Mouse (Mus musculus) v-Abl transformed pro-B cells (cell line): ENCODE measurements at regions not wholly inside any gene's neighbourhood (a gene's known extent, or its start where the extent isn't known, plus 50 kb on each side); places are given as distances from the start of the nearest gene placed in this dataset.

Source experiments
- in situ Hi-C, 2 experiments: fragments of 400-800 bp; cut with MboI; formaldehyde crosslinking; loops; one replicate each; pipeline ENCODE4 v1.15.1; 2025; ENCODE audit not compliant: unreplicated experiment in 2 of 2

DNA sequence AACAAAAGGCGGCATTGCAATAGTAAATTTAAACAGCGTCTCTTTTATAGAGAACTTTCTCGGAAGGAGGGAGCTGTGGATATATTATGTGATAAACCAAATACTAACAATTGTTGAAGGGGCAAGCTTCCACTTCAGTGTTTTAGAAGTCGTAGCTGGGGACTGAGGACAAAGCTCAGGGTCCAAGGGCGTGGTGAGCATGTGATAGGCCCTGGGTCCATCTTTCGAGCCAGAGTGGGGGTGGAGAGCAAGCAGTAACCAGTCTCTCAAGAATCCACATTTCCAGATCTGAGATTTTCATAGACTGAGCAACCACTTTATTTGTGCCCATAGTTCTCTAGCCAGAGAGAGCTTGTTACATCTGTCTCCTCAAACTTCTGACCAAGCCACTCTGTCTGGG is 356.1 kb downstream of the Fgf9 start:
- in situ Hi-C loops = no loop called here

DNA sequence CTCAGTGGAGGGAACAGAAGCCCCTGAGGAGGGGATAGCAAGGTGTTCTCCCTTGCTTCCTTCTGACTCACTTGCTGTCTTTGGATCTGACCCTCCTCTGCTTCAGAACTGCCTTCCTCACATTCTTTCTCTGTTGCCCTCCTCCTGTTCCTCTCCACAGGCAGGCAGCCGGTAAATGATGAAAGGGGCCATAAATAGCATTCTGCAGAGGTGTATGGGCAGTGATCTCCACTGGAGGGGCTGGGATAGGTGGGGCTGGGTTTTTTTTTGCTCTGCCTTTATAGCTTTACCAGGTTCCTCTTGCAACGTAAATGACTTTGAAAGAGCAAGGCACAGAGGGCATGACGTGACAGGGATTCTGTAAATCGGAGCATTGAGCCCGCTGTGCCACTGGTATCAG is 351.6 kb downstream of the Fgf9 start:
- in situ Hi-C loops = no loop called here

DNA sequence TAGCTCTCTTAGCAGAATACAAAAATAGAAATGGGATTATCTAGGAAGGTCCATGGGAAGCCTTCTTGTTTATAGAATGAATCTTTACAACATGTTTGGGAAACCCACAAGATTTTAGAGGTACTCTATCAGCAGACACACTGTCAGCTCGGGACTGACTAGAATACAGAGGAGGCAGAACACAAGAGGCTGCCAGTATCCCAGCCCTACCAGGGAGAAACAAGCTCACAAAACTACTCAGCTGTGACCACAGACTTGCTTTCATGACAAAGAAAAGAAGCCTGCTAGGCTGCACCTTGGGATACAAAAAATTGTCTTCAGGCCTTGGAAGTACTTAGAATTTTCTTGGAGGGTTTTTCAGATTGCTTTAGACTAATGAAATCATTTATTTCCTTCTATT is 347.2 kb downstream of the Fgf9 start:
- in situ Hi-C loops = no loop called here

DNA sequence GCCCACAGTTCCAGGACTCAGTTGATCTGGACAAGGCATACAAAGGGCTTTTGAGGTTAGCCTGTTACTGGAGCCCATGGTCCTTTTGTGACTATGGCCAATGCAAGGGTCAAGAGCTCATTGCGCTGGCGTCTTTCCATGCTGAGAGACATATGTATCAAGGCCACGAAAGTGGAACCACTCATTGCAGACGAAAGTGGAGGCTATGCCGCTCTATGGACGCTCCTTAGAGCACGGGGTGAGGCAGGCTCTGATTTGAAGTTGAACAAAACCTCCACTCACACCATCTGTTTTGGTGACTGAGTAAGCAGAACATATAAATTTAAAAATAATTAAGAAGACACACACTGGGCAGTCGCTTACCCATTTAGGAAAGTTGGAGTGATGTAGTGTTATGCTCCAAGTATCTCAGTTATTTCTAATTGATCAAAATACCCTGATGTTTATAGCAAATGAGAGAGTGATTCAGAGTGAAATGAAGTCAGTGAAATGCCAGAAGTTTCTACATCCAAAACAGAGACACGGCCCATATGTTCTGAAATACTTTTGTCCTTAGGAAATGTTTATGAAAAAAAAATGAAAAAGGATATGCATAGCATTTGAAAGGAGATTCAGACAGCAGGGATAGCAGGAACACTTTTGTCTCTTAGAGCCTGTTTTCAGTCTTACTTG is 321.8 kb downstream of the Fgf9 start:
- in situ Hi-C loops = no loop called here

DNA sequence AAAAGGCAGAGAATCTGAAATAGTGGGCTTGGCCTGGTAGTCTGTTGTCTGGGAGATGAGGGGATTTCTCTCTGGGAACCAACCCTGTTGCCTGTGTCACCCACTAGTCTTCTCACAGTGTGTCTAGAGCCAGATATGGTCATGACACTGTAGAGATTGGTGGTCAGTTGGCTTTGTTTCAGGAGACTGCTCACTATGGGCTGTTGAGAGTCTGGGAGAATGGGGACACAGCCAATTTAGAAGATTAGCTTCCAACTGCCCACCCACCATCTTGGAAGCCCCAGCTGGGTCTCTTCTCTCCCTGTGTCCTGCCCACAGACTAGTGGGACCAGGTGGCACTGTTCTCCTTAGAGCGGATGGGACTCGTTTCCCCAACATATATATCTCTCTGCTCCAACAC is 320.4 kb downstream of the Fgf9 start:
- in situ Hi-C loops = no loop called here

DNA sequence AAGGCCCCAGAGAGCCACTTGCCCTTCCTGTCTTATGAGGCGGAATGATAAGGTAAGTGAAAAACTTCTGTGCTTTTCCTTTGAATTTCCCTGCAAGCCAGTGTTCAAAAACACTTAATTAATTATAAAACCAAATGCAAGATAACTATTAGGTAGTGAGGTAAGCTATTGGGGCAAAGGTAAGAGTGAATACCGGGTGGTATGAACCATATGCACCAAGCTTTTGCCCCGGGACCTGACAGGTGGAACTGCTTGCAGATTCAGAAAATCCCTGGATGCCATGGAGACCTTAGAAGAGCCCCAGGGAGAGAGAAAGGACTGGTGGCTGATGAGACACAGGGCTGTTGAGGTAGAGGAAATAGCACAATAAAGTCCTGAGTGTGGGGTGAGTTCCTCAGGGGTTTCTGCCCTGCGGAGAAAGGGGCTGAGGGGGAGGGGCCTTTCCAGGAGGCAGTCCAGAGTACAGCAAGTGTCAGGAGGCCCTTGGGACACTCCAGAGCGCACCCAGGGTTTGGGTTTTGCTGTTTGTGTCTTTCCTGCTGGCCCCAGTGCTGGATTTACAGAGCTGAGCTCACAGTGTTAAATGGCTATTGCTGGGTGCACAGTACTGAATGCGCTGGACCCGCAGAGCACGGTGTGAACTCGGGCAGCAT is 317.1 kb downstream of the Fgf9 start:
- in situ Hi-C loops = no loop called here

DNA sequence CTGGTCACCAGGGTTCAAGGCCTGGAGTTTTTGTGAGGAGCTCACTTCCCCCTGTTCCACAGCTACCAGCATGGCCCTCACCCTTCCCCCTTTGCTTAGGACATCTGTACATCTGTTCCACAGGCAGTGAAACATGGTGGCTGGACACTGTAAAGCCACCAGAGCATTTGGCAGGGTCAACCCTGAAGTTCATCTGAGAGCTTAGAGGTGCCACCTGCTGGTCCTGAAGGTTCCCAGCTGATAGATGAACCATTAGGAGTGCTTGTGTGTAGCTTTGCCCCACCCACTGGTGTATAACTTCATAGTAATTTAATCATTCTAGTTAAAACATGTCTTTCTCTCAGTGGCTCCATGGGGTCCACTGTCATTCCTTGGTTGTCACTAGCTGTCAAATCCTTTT is 304.7 kb downstream of the Fgf9 start:
- in situ Hi-C loops = no loop called here

DNA sequence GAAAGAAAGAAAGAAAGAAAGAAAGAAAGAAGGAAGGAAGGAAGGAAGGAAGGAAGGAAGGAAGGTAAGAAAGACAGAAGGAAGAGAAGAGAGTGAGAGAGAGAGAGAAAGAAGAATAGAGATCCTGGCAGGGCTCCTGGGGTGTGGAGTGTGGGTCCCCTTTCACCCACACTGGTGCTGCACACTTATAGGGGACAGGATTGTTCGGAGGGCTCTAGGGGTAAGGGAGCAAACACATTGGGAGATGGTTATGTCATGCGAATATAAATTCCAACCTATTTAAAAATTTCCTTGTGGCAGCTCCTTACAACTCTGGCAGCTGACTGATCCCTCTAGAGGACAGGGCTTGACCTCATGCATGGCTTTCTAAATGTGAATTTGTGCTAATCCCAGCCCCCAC is 286.5 kb downstream of the Fgf9 start:
- in situ Hi-C loops = no loop called here

DNA sequence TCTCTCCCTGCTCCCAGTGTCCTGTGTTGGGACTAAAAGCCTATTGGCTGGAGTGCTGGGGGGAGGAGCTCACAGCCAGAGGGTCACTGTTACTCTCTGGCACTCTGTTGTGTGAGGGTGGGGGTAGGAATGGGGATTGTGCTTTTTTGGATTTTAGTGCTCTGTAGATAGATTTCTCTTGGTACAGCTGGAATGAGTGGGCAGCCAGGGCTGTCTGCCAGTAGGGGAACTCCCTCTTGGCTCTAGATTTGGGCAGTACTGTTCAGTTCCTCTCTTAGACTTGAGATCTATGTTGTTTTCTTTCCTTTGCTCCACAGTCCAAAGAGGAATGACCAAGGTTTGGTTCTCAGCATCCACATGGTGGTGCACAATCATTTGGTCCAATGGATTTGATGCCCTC is 282.6 kb downstream of the Fgf9 start:
- in situ Hi-C loops = no loop called here

DNA sequence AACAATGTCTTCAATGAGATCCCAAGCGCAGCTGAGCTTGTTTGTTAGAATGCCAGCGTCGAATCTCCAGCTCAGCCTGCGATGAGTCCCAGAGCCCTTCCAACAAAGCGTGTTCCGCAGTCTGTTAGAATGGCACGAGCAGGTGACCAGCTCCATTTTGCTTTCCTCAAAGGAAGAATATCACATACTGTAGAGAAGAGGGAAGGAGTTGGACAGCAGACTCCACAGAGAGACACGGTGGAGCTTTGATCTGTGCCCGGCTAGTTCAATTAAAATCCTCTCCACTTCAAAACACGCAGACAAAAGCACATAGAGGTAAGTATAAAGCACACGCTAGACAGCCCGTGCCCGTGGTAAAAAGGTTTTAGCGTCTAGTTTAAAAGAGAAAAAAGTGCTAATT is 265.8 kb downstream of the Fgf9 start:
- in situ Hi-C loops = no loop called here

DNA sequence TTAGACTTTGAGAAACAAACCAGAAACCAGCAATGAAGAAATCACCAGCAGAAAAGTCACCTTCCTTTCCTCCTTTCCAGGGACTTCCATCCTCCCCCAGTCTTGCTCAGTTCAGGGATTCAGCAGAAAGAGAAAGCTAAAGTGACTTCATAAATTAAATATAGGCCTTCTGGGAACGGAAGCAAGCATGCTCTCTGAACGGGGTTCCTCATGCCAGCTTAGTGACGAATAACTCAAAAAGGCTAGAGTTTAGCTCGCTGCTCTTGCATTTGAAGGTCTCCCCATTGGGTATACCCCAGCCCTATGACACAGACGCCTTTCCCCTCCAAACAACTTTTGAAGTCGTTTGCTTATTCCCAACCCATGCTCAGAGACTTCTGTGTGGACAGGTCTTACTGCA is 252.8 kb downstream of the Fgf9 start:
- in situ Hi-C loops = no loop called here

DNA sequence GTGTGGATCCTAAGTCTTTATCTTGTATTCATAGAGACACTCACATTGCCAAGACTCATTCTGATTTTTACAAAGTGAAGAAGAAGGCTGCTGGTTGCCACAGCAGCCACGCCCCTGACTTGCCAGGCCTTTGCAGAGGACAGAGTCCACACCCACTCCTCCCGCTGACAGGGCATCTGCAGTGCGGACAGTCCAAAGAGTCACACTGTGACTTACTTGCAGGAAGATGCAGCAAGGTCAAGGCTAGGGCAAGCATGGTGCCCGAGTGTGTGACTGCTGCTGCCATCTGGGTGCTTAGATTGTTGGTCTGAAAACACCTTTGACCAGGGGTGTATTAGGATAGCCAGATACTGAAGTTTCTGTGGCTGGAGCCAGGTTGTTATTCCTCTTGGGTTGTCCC is 252.1 kb downstream of the Fgf9 start:
- in situ Hi-C loops = no loop called here

DNA sequence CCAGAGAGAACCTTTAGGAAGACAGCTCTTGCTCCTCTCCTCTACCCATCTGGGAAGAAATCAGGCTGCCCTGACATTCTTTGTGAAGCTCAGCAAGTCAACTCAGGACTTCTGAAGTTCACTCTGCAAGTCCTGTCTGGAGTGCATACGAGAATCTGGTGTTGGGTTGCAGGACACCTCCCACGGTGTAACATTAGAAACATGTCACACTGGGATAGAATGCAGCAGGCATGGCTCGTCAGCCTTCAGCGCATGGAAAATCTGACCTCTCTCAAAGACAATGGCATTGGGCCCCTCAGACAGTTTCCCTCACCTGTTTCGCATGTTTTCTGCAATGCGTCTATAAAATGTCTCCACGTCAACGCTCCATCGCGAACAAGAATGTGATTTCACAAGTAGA is 251.5 kb downstream of the Fgf9 start:
- in situ Hi-C loops = no loop called here

DNA sequence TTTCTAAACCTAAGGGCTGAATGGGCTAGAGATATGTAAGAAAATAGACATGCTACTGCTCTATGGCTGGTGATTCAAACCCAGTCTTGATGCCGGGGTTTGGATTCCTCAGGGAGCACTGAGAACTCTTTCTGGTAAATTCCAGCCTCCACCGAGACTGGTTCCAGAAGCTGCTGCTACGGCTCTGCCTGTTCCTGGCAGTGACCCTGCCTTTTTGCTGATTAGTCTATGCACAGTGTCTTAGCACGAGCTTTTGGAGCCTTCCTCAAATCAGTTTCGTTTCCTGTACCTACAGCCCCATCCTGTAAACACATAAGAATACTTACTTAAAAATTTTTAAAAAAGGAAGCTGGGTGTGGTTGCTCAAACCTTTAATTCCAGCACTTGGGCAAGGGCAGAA is 250.9 kb downstream of the Fgf9 start:
- in situ Hi-C loops = no loop called here

DNA sequence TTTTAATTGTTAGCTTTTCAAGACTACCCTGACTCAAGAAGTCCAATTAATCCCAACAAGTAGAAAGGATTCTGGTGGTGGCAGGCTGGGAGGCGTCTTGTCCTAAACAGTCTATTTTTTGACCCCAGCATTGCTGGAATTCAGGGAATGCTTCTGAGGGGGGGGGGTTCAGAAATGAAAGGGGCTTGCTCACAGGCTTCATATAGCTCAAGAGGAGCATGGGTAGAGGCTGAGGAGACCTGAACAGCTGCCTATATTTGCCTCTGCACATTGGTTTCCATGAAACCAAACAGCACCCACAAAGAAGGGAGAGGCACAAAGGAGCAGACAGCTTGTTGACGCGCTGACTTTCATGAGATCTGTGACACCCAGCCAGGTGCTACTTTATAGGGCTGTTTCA is 247.3 kb downstream of the Fgf9 start:
- in situ Hi-C loops = no loop called here

DNA sequence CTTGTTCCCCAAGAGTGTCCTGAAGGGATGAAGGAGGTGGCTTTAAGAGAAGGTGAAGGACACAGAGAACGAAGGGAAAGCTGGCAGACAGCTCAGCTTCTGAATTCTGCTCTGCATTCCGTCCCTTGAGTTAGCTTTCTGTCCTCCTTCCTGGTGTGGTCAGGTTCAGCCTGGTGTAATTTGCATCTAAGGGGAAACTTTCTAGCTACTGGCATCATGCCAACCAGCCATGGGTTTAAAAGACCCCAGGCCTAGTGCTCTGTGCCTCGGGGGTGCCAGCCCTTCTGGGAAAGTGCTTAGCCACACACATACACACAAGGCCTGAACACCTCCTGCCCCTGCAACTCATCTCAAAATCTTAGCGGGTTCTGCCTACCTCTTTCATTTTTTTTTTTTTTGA is 246.9 kb downstream of the Fgf9 start:
- in situ Hi-C loops = no loop called here

DNA sequence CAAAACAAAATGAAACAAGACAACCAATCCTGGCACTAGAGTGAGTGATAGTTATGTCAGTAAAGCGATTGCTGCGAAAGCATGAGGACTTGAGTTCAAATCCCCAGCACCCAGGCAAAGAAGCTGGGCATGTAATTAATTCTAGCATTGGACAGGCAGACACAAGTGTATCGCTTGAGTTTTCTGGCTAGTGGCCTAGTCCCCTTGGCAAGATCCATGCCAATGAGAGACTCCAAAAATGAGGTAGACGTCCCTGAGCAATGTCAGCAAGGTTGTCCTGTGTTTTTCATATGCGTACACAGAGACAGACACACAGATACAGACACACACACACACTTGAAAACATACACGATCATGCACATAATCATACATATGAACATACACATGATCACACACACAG is 237.3 kb downstream of the Fgf9 start:
- in situ Hi-C loops = no loop called here

DNA sequence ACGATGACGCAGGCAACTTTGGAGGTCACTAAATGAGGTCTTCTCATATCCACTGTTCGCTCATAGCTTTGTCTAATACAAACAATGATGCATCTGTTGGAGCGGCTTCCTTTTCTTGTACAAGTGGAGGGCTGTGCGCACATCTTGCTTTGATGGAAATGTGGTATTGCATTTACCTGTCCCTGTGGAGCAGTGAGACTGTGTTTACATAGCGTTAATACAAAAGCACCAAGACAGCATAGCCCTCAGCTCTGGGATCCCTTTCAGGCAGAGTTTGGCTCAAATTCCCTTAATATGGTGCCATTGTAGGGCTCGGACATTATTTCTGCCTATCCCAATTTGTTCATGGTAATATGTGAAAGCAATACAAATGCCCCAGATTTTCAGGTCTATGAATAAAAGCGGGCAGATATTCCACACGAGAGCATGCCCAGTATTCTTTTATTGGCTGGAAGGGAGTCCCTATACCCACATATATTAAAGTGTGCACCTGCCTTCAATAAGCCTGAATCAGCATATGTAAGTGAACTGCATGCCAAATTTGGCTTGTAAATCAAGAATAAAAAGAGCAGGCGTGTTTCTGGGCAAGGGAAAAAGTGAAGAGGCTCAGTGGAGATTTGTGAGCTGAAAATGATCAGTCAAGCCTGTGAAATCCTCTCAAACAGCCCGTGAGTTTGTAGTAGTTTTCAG is 236.6 kb downstream of the Fgf9 start:
- in situ Hi-C loops = no loop called here

DNA sequence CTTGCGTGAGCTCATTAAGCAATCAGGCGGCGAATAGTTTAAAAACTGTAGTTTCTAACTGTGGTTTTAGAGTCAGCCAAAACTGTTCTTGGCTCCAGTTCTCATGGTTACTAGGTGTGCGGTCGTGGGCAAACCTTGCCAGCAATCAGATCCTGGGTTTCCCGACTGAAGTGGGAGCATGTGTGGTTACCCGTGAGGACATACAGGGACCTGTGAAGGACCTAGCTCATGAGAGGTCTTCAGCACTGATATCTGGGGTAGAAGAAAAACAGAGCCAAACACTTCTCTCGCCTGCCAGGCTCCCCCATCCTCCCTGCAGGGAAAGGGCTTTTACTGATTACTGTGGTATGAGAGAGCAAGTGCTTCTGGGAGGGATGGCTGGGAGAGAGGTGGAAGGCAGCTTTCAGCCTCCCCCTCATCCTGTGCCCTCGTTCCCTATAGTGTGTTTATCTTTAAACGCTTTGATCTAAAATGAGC is 230.1 kb downstream of the Fgf9 start:
- in situ Hi-C loops = no loop called here

DNA sequence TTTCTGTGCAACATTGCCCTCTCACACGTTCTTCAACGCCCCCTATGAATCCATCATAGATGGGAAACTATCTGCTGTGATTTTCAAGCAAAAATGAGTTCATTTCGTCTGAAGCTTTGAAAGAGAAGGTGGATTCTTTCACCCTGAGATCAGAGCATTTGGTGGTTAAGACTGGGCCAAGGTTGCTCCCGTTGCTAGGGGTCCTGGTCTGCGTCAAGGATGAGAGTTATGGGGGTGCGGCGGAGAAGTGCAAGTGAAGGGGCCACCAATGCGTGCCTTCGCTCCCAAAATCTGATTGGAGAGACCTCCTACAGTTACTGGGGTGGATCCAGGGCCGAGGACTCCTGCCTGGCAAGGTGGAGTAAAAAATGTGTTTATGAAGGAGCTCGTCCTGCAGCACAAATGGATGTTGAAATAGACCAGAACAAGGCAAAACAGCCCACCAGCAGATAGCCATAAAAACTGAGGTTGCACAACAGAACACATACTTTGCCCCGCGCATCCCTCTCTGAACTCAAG is 215.7 kb downstream of the Fgf9 start:
- in situ Hi-C loops = no loop called here

DNA sequence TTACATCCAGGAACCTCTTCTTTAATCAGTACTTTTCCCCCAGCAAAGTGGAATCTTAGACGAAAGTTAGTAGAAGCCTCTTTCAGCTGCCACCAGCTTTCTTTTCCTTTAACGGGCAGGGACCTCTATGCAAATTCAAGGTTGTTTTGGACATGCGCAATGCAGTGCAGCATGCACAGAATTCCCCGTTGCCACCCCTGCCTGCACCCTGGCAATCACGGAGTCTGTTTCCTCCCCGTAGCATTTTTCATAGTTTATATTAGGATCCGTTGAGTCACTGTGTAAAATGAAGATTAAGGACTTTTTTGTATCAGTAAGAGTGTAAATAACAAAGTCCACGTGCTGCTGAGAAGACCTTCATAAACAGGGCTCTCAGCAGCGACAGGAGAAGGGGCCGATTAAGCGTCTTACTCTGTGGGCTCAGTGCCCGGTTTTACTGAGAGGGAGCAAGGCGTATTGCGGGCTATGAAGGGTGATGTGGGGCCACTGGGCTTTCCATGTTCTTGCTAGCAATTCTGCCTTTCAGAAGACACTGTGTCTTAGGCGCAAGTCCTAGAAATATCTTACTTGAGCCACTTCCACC is 212.5 kb downstream of the Fgf9 start:
- in situ Hi-C loops = no loop called here
